Mouse (Mus musculus) ES-Bruce4 (cell line): Measurements from ENCODE around the gene Gm15737.

ENCODE experiments used
- CTCF ChIP-seq: IDR thresholded peaks from one replicate; pipeline ENCODE4 v1.8.1; 2011; ENCODE audit warnings: low read depth, low read length
- EP300 ChIP-seq: IDR thresholded peaks from 2 replicates; pipeline ENCODE4 v1.6.1; 2011; ENCODE audit warnings: low read depth, low read length; ENCODE audit not compliant: insufficient read depth
- POLR2A ChIP-seq: IDR thresholded peaks from one replicate; pipeline ENCODE4 v1.8.1; 2011; ENCODE audit warnings: low read length; ENCODE audit not compliant: insufficient read depth

DNA sequence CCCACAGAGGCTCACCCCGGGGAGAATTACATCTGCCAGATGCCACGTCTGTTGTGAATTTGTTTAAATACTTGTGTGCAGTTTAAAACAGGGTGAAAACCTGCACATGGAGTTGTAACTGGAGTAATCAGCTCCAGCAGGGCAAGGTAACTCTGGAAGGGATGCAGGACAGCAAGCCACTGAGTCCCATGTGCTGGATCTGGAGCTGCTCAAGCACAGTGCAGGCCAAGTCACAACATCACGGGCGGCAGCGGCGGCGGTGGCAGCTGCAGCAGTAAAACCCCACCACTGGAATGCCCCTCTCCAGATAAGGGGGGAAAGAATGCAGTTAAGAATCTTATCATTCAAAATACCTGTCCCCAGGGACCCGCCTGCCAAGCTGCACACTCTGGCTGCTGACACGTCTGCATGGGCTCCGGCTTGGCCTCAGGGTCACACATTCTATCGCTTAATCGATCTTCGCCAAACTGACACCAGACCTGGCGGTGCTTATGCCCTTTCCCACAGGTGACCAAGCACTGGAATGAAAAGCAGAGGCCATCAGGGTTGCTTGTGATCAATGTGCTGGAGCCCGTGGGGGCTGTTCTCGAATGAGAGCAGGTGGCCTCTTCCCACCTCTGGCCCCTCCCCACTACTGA, 544 bp downstream of the Gm15737 start:
- TF ChIP-seq CTCF (no peak), POLR2A (no peak), EP300 (no peak)
